Mouse (Mus musculus): ENCODE measurements around the gene Rbm44. TPM values are rescaled to one million over a fixed set of nuclear protein-coding genes. Genes with fewer than 3 reads are reported as not detected.

Rbm44 gene
- total RNA-seq, 2 experiments from 2014 or later: not detected

GRCm38 (mm10) chr1:91179086-91179485, 34.2 kb downstream of the Rbm44 start:
- DNase-seq (ENCODE audit: low spot score in 2 of 2): peak; percentile 55 to 56

- DNase-seq (ENCODE audit: low spot score in 2 of 2): peak; percentile 34 to 36
Observed at GRCm38 (mm10) chr1:91179533-91180173, 34.8 kb downstream of the Rbm44 start, which contains the start of gene Ramp1. Gene Ramp1, plus strand, starts transcription at chr1:91179822.

- no peak for DNase-seq (ENCODE audit: low spot score in 2 of 2)
Observed at GRCm38 (mm10) chr1:91180174-91180565, 35.3 kb downstream of the Rbm44 start.

- no peak for DNase-seq (ENCODE audit: low spot score in 2 of 2)
Observed at GRCm38 (mm10) chr1:91180723-91181122, 35.8 kb downstream of the Rbm44 start.

- no peak for DNase-seq (ENCODE audit: low spot score in 2 of 2)
Observed at GRCm38 (mm10) chr1:91181261-91181660, 36.4 kb downstream of the Rbm44 start.

- DNase-seq (ENCODE audit: low spot score in 2 of 2): no peak
Observed at GRCm38 (mm10) chr1:91181784-91182450, 37.0 kb downstream of the Rbm44 start.

- DNase-seq (ENCODE audit: low spot score in 2 of 2): no peak
Observed at GRCm38 (mm10) chr1:91183305-91183704, 38.4 kb downstream of the Rbm44 start.

- no peak for DNase-seq (ENCODE audit: low spot score in 2 of 2)
Observed at GRCm38 (mm10) chr1:91186677-91187076, 41.8 kb downstream of the Rbm44 start.

- no peak for DNase-seq (ENCODE audit: low spot score in 2 of 2)
Observed at GRCm38 (mm10) chr1:91187315-91187714, 42.4 kb downstream of the Rbm44 start.

- no peak for DNase-seq (ENCODE audit: low spot score in 2 of 2)
Observed at GRCm38 (mm10) chr1:91187786-91188640, 43.1 kb downstream of the Rbm44 start.

GRCm38 (mm10) chr1:91188851-91189460, 44.1 kb downstream of the Rbm44 start:
- DNase-seq (ENCODE audit: low spot score in 2 of 2): no peak

GRCm38 (mm10) chr1:91192184-91192583, 47.3 kb downstream of the Rbm44 start:
- no peak for DNase-seq (ENCODE audit: low spot score in 2 of 2)

GRCm38 (mm10) chr1:91193242-91193641, 48.4 kb downstream of the Rbm44 start:
- no peak for DNase-seq (ENCODE audit: low spot score in 2 of 2)

GRCm38 (mm10) chr1:91193680-91194079, 48.8 kb downstream of the Rbm44 start:
- DNase-seq (ENCODE audit: low spot score in 2 of 2): no peak

- no peak for DNase-seq (ENCODE audit: low spot score in 2 of 2)
Observed at GRCm38 (mm10) chr1:91199793-91200192, 54.9 kb downstream of the Rbm44 start.

GRCm38 (mm10) chr1:91201122-91201521, 56.2 kb downstream of the Rbm44 start:
- DNase-seq (ENCODE audit: low spot score in 2 of 2): no peak

GRCm38 (mm10) chr1:91204221-91204765, 59.4 kb downstream of the Rbm44 start:
- DNase-seq (ENCODE audit: low spot score in 2 of 2): no peak

- DNase-seq (ENCODE audit: low spot score in 2 of 2): no peak
Observed at GRCm38 (mm10) chr1:91205651-91206050, 60.8 kb downstream of the Rbm44 start.

GRCm38 (mm10) chr1:91206336-91206735, 61.4 kb downstream of the Rbm44 start:
- DNase-seq (ENCODE audit: low spot score in 2 of 2): no peak

- DNase-seq (ENCODE audit: low spot score in 2 of 2): no peak
Observed at GRCm38 (mm10) chr1:91206873-91207272, 62.0 kb downstream of the Rbm44 start.

Measured in adrenal gland, adult 18-20 months (tissue).